19 mouse cellular contexts compared by ENCODE assay signal in the genomic region with DNA sequence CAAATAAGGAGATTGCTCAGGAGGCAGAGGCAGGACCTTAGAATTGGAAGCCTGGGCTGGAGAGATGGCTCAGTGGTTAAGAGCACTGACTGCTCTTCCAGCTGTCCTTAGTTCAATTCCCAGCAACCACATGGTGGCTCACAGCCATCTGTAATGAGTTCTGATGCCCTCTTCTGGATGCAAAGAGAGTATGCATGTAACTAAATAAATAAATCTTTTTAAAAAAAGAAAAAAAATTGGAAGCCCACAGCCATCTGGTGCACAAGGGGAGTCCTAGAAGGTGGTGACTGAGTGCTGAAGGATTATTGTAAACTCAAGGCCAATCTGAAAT. TPM values are rescaled to one million over a fixed set of nuclear protein-coding genes. Genes with fewer than 3 reads are reported as not detected.
DNase-seq lines count a peak whose midpoint lies in the region; ATAC-seq and TF ChIP-seq lines count a peak whose summit lies in the region.
"Had no signal": no experiment of that assay in that cellular context is flagged by ENCODE, and none has a peak within 500 bp of the region (broad histone marks: within the 10 kb centered on the region; RNA-seq: fewer than 3 reads in every experiment).

No protein-coding gene starts in this region.

- no peak overlapping the region for H3K4me2 ChIP-seq in lung, postnatal 0 days (replicated peaks; ENCODE audit: low read depth, low read length)
- no peak overlapping the region for H3K4me2 ChIP-seq in stomach, postnatal 0 days (replicated peaks; ENCODE audit: low read depth)
- H3K4me2 ChIP-seq: forebrain, embryonic 12.5 days; limb, embryonic 15.5 days; midbrain, embryonic 13.5 days; neural tube, embryonic 15.5 days had no signal

- no peaks in the 10 kb centered on the region for H3K36me3 ChIP-seq in heart, adult 2 months (ENCODE audit: control insufficient read depth, insufficient read depth, low read length)
- H3K36me3 ChIP-seq in lung, postnatal 0 days (ENCODE audit: insufficient read depth, low read length), result no peaks in the 10 kb centered on the region
- no peaks in the 10 kb centered on the region for H3K36me3 ChIP-seq in stomach, postnatal 0 days (ENCODE audit: control insufficient read depth, insufficient read depth, low read length)
- H3K36me3 ChIP-seq: forebrain, embryonic 12.5 days; midbrain, embryonic 13.5 days; neural tube, embryonic 15.5 days had no signal

- ATAC-seq in lung, postnatal 0 days, result no peak
- no peak for ATAC-seq in stomach, postnatal 0 days (ENCODE audit: low FRiP score, low TSS enrichment)
- no peak for ATAC-seq in granulocyte monocyte progenitor cell, adult 5-6 weeks (replicated peaks; ENCODE audit: poor library complexity, severe bottlenecking)
- ATAC-seq: activated CD4-positive, CD25-positive, alpha-beta regulatory T cell, adult 4 months; midbrain, embryonic 13.5 days had no signal

- H3K9me3 ChIP-seq in lung, postnatal 0 days (ENCODE audit: low read length), result no peaks in the 10 kb centered on the region
- H3K9me3 ChIP-seq in stomach, postnatal 0 days (ENCODE audit: control insufficient read depth, low read length), result no peaks in the 10 kb centered on the region
- H3K9me3 ChIP-seq: forebrain, embryonic 12.5 days; hindbrain, embryonic 10.5 days; limb, embryonic 15.5 days; midbrain, embryonic 13.5 days; neural tube, embryonic 15.5 days had no signal

- intact Hi-C loops in heart, adult 2 months (cut with DNase I), result no loop called here

- no peak for DNase-seq in heart, adult 2 months
- DNase-seq in heart, adult 9 months (ENCODE audit: low spot score in 2 of 2), result no peak
- DNase-seq in lung, postnatal 0 days (ENCODE audit: low spot score), result no peak
- DNase-seq in lung, postnatal 4 days, result no peak
- peak; percentile 59 for DNase-seq in ZHBTc4 (ENCODE audit: low read depth, low spot score)
- DNase-seq in stomach, postnatal 0 days (ENCODE audit: low spot score), result no peak
- no peak for DNase-seq in layer of hippocampus, adult 8-10 months (ENCODE audit: low spot score in 2 of 2)
- DNase-seq: adrenal gland, postnatal 25 days; cerebellum, postnatal 10 days; kidney, postnatal 14 days; lung, adult 18-20 months had no signal

- no peak for TF ChIP-seq EP300 in heart, adult 2 months (IDR thresholded peaks at IDR 0.05; ENCODE audit: insufficient read depth, low read depth, low read length)
- no peak for TF ChIP-seq EP300 in lung, postnatal 0 days (IDR thresholded peaks at IDR 0.05)
- no peak for TF ChIP-seq EP300 in stomach, postnatal 0 days (optimal IDR thresholded peaks at IDR 0.05)

- no peak overlapping the region for H3K9ac ChIP-seq in heart, adult 2 months (ENCODE audit: low read depth, low read length)
- H3K9ac ChIP-seq in lung, postnatal 0 days (replicated peaks; ENCODE audit: low read depth), result no peak overlapping the region
- H3K9ac ChIP-seq in stomach, postnatal 0 days (ENCODE audit: low read length), result no peak overlapping the region
- H3K9ac ChIP-seq: forebrain, embryonic 12.5 days; limb, embryonic 15.5 days; midbrain, embryonic 13.5 days; neural tube, embryonic 15.5 days had no signal

- no peak overlapping the region for H3K27ac ChIP-seq in heart, adult 2 months
- no peak overlapping the region for H3K27ac ChIP-seq in lung, postnatal 0 days (ENCODE audit: low read length)
- H3K27ac ChIP-seq in stomach, postnatal 0 days (replicated peaks), result no peak overlapping the region
- H3K27ac ChIP-seq: forebrain, embryonic 12.5 days; hindbrain, embryonic 10.5 days; limb, embryonic 15.5 days; midbrain, embryonic 13.5 days; neural tube, embryonic 15.5 days had no signal

- TF ChIP-seq POLR2A in heart, adult 2 months (IDR thresholded peaks at IDR 0.05; ENCODE audit: insufficient read depth, low read depth, low read length), result no peak

- H3K4me3 ChIP-seq in heart, adult 2 months, result no peak overlapping the region
- no peak overlapping the region for H3K4me3 ChIP-seq in lung, postnatal 0 days (ENCODE audit: low read depth, low read length)
- H3K4me3 ChIP-seq in stomach, postnatal 0 days (ENCODE audit: low read depth, low read length), result no peak overlapping the region
- H3K4me3 ChIP-seq: forebrain, embryonic 12.5 days; hindbrain, embryonic 10.5 days; limb, embryonic 15.5 days; midbrain, embryonic 13.5 days; myocyte; neural tube, embryonic 15.5 days had no signal

- no peaks in the 10 kb centered on the region for H3K27me3 ChIP-seq in heart, adult 2 months (ENCODE audit: control insufficient read depth, insufficient read depth, low read length)
- no peaks in the 10 kb centered on the region for H3K27me3 ChIP-seq in lung, postnatal 0 days (replicated peaks; ENCODE audit: insufficient read depth, low read length)
- H3K27me3 ChIP-seq in stomach, postnatal 0 days (ENCODE audit: control insufficient read depth, insufficient read depth, low read length), result no peaks in the 10 kb centered on the region
- H3K27me3 ChIP-seq: forebrain, embryonic 12.5 days; limb, embryonic 15.5 days; midbrain, embryonic 13.5 days; neural tube, embryonic 15.5 days had no signal

- no peaks in the 10 kb centered on the region for H3K79me2 ChIP-seq in heart, adult 2 months (replicated peaks; ENCODE audit: control insufficient read depth, insufficient read depth, low read length)

- peak; percentile 21; the same call in 1 of the 2 replicates for TF ChIP-seq CTCF in heart, adult 2 months (IDR thresholded peaks at IDR 0.05)
- TF ChIP-seq CTCF in lung, postnatal 0 days (IDR thresholded peaks at IDR 0.05), result peak; percentile 29; the same call in 1 of the 2 replicates
- peak; percentile 55 for TF ChIP-seq CTCF in stomach, postnatal 0 days (IDR thresholded peaks at IDR 0.05; ENCODE audit: low read depth)

- no peaks in the 10 kb centered on the region for H3K4me1 ChIP-seq in heart, adult 2 months (ENCODE audit: control insufficient read depth, insufficient read depth, low read length)
- H3K4me1 ChIP-seq in lung, postnatal 0 days (ENCODE audit: insufficient read depth, low read depth, low read length), result no peaks in the 10 kb centered on the region
- H3K4me1 ChIP-seq in stomach, postnatal 0 days (replicated peaks; ENCODE audit: control insufficient read depth, insufficient read depth), result no peaks in the 10 kb centered on the region

RNA-seq across cellular contexts. Expression of a gene that starts 4.9 kb away (rescaled TPM):
- 10 to 100 TPM; 71.7 to 80.8 TPM for total RNA-seq in heart, adult 2 months (2021)
- polyA plus RNA-seq in heart, adult 2 months (2012; rRNA removed), result 22.1 and 43.5 TPM in 2 replicates
- 17.0 and 20.3 TPM in 2 replicates for polyA plus RNA-seq in lung, postnatal 0 days (2015; fragmentation: Nextera tagmentation; extraction: Ambion mirVana)
- 18.5 and 19.2 TPM in 2 replicates for polyA plus RNA-seq in stomach, postnatal 0 days (2015; fragmentation: Nextera tagmentation; extraction: Ambion mirVana)
- total RNA-seq in layer of hippocampus, adult 8-10 months (2022), result 100 to 1,000 TPM; 126 to 131 (median 130) TPM
- 165 and 169 TPM in 2 replicates for total RNA-seq in granulocyte monocyte progenitor cell, adult 5-6 weeks (2014; fragmentation: Nextera tagmentation)
- total RNA-seq in granulocyte monocyte progenitor cell, adult 5-6 weeks (2017), result 300 and 382 TPM in 2 replicates

RNA-seq across cellular contexts. Expression of a gene that starts 41.3 kb away (rescaled TPM):
- 10 to 100 TPM; 12.1 to 12.2 TPM for total RNA-seq in heart, adult 2 months (2021)
- 13.5 and 14.1 TPM in 2 replicates for polyA plus RNA-seq in heart, adult 2 months (2012; rRNA removed)
- 8.1 and 8.9 TPM in 2 replicates for polyA plus RNA-seq in lung, postnatal 0 days (2015; fragmentation: Nextera tagmentation; extraction: Ambion mirVana)
- 1.8 and 2.4 TPM in 2 replicates for polyA plus RNA-seq in stomach, postnatal 0 days (2015; fragmentation: Nextera tagmentation; extraction: Ambion mirVana)
- 10 to 100 TPM; 85.9 to 92.0 (median 89.4) TPM for total RNA-seq in layer of hippocampus, adult 8-10 months (2022)
- 8.0 and 8.5 TPM in 2 replicates for total RNA-seq in granulocyte monocyte progenitor cell, adult 5-6 weeks (2014; fragmentation: Nextera tagmentation)
- 1.1 and 6.6 TPM in 2 replicates for total RNA-seq in granulocyte monocyte progenitor cell, adult 5-6 weeks (2017)

Comparison
In these comparisons a context has a peak if more than half of its experiments do, and no peak if none do; other contexts are left out.
1. RNA of a gene that starts 41.3 kb away (total RNA-seq): 85.9 to 92.0 TPM in layer of hippocampus, adult 8-10 months; 12.1 to 12.2 TPM in heart, adult 2 months and 1.1 to 8.5 TPM in granulocyte monocyte progenitor cell, adult 5-6 weeks; every median in the first group is over 4 times any median in the second.
2. Peak in every context shown above with its lines, with median percentiles within 50 percentile points of each other: CTCF ChIP-seq.